31 mouse cellular contexts compared by ENCODE assay signal in the genomic region with DNA sequence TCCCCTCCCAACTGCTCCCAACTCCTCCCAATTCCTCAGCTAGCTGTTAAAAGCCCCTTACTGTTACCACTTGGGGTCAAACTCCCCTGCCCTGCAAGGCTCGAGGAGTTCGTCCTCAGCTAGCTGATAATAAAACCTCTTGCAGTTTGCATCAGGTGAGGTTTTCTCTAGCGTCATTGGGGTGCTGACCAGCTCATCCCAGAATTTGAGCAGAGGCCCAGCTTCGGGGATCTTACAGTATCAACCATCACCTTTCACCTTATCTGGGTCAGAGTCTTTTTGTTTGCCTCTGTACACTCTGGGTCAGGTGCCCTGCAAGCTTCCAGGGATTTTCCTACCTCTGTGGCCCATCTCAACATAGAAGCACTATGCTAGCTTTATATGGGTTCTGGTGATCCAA. TPM values are rescaled to one million over a fixed set of nuclear protein-coding genes. Genes with fewer than 3 reads are reported as not detected.
"Had no signal": no experiment of that assay in that cellular context is flagged by ENCODE, and none has a peak within 500 bp of the region (broad histone marks: within the 10 kb centered on the region; RNA-seq: fewer than 3 reads in every experiment).

No protein-coding gene starts in this region.

- DNase-seq: cerebellum, adult 2 months; cerebellum, adult 8-10 months; cerebellum, adult 9-10 months; cerebellum, adult 9-11 months; cerebellum, postnatal 10 days; cerebellum, postnatal 14 days; cerebellum, postnatal 25 days; cerebellum, postnatal 36 days; embryo, embryonic 11 days; forebrain, postnatal 0 days; gastrocnemius, adult 2 months; gastrocnemius, postnatal 10 days; gastrocnemius, postnatal 14 days; gastrocnemius, postnatal 25 days; gastrocnemius, postnatal 36 days; heart, adult 18-20 months; heart, adult 2 months had no signal

- H3K9me3 ChIP-seq: embryonic facial prominence, embryonic 12.5 days; embryonic facial prominence, embryonic 13.5 days; embryonic facial prominence, embryonic 15.5 days; forebrain, embryonic 12.5 days; forebrain, embryonic 13.5 days; forebrain, embryonic 15.5 days had no signal

- H3K36me3 ChIP-seq: embryonic facial prominence, embryonic 10.5 days; embryonic facial prominence, embryonic 12.5 days; embryonic facial prominence, embryonic 13.5 days; embryonic facial prominence, embryonic 15.5 days; forebrain, embryonic 10.5 days; forebrain, embryonic 12.5 days; forebrain, embryonic 15.5 days had no signal

- H3K27ac ChIP-seq: embryonic facial prominence, embryonic 10.5 days; embryonic facial prominence, embryonic 12.5 days; embryonic facial prominence, embryonic 13.5 days; embryonic facial prominence, embryonic 15.5 days; forebrain, embryonic 10.5 days; forebrain, embryonic 12.5 days; forebrain, embryonic 13.5 days; forebrain, embryonic 15.5 days; gastrocnemius, adult 2 months; heart, adult 2 months had no signal

- H3K4me3 ChIP-seq: embryonic facial prominence, embryonic 10.5 days; embryonic facial prominence, embryonic 12.5 days; embryonic facial prominence, embryonic 13.5 days; embryonic facial prominence, embryonic 15.5 days; erythroblast, embryonic 14.5 days; forebrain, embryonic 10.5 days; forebrain, embryonic 12.5 days; forebrain, embryonic 13.5 days; forebrain, embryonic 15.5 days; gastrocnemius, adult 2 months; heart, adult 2 months had no signal

RNA-seq across cellular contexts. Expression of a gene that starts 4.1 kb away (rescaled TPM):
- total RNA-seq: common myeloid progenitor, adult 5-6 weeks; gastrocnemius, adult 18-20 months; gastrocnemius, adult 2 months; gastrocnemius, adult 8-10 months; gastrocnemius, postnatal 36 days; granulocyte monocyte progenitor cell, adult 5-6 weeks had no signal
- polyA plus RNA-seq: embryonic facial prominence, embryonic 11.5 days; erythroblast, embryonic 14.5 days; forebrain, embryonic 10.5 days had no signal
